Mouse (Mus musculus): ENCODE data around the gene Med21. TPM values are rescaled to one million over a fixed set of nuclear protein-coding genes. Genes with fewer than 3 reads are reported as not detected.

The Med21 gene
- polyA plus RNA-seq, 1 experiment from 2014 or later: 153 TPM

DNA sequence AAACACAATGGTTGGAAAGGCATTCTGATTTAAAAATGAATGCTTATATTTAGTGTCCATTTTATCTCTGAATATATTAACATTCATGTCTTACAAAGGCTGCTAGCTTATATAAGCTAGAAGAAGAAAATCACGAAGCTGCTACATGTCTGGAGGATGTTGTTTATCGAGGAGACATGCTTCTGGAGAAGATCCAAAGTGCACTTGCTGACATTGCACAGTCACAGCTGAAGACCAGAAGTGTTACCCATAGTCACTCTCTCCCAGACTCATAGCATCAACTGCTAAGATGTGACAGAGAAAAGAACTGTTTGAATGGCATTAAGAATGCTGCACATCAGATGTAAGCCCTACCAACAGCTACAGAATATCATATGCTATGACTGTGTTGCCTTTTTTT is 7.7 kb downstream of the Med21 start:
- no peak for TF ChIP-seq CTCF (IDR thresholded peaks at IDR 0.05; ENCODE audit: low read depth)
- ATAC-seq (replicated peaks; ENCODE audit: low FRiP score, low read depth) (no peak), DNase-seq (ENCODE audit: low spot score) (no peak)
- H3K4me2 ChIP-seq (ENCODE audit: low read length): no peak overlapping the region
- no peaks in the 10 kb centered on the region for H3K27me3 ChIP-seq (ENCODE audit: insufficient read depth, low read length)
- H3K27ac ChIP-seq: no peak overlapping the region
- H3K9me3 ChIP-seq (replicated peaks; ENCODE audit: low read length): no peaks in the 10 kb centered on the region
- no peak overlapping the region for H3K4me3 ChIP-seq (replicated peaks; ENCODE audit: low read depth, low read length)
- H3K4me1 ChIP-seq (replicated peaks; ENCODE audit: insufficient read depth, low read length): no peaks in the 10 kb centered on the region
- H3K9ac ChIP-seq (ENCODE audit: low read depth, low read length): no peak overlapping the region
- H3K36me3 ChIP-seq (ENCODE audit: insufficient read depth, low read length): 0 out of 2 replicates have a peak, but pooled peaks cover 3% of the 10 kb centered on the region
- WGBS: 68% methylated on average over 2 of the region's 2 CpGs

DNA sequence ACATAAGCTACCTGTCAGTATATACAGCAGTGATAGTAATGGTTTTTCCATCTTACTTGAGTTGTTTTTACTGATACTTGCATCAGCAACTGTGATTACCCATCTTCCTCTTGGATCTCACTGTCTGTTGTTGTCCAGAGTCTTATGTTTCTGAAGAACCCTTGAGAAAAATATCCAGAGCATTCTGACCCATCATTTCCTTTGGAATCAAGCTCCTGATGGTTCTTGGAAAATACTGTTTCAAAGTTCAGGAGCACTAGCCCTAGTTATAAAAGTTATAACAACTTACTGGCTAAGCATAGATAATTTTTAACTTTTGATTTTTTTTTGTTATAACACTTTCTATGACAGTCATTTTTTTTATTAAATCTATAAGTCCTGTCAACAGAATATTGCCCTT is 9.1 kb downstream of the Med21 start:
- ATAC-seq (replicated peaks; ENCODE audit: low FRiP score, low read depth): no peak
- Histone ChIP-seq H3K4me1 (replicated peaks; ENCODE audit: insufficient read depth, low read length) (no peaks in the 10 kb centered on the region), H3K27ac (no peak overlapping the region), H3K4me3 (replicated peaks; ENCODE audit: low read depth, low read length) (no peak overlapping the region), H3K9ac (ENCODE audit: low read depth, low read length) (no peak overlapping the region), H3K36me3 (ENCODE audit: insufficient read depth, low read length) (0 out of 2 replicates have a peak, but pooled peaks cover 3% of the 10 kb centered on the region), H3K9me3 (replicated peaks; ENCODE audit: low read length) (no peaks in the 10 kb centered on the region), H3K4me2 (ENCODE audit: low read length) (no peak overlapping the region), H3K27me3 (ENCODE audit: insufficient read depth, low read length) (no peaks in the 10 kb centered on the region)
- no peak for TF ChIP-seq CTCF (IDR thresholded peaks at IDR 0.05; ENCODE audit: low read depth)
- no peak for DNase-seq (ENCODE audit: low spot score)

DNA sequence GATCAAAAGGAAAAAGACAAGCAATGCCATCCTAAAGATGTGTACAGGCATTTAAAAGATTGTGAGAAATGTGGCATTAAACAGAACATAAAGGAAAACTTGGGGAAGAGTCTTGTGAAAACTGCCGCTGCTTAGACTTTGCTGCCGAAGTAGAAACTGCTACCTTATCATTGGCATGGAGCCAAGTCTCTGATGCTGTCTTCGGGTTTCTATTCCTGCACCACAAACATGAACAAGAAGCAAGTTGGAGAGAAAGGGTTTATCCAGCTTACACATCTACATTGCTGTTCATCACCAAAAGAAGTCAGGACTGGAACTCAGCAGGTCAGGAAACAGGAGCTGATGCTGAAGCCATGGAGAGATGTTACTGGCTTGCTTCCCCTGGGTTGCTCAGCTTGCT is 10.8 kb downstream of the Med21 start:
- H3K9me3 ChIP-seq (replicated peaks; ENCODE audit: low read length): no peaks in the 10 kb centered on the region
- 0 out of 2 replicates have a peak, but pooled peaks cover 3% of the 10 kb centered on the region for H3K36me3 ChIP-seq (ENCODE audit: insufficient read depth, low read length)
- no peak overlapping the region for H3K27ac ChIP-seq
- ATAC-seq (replicated peaks; ENCODE audit: low FRiP score, low read depth): no peak
- H3K9ac ChIP-seq (ENCODE audit: low read depth, low read length): no peak overlapping the region
- H3K4me1 ChIP-seq (replicated peaks; ENCODE audit: insufficient read depth, low read length): no peaks in the 10 kb centered on the region
- WGBS: 59% methylated on average over 3 of the region's 3 CpGs
- no peaks in the 10 kb centered on the region for H3K27me3 ChIP-seq (ENCODE audit: insufficient read depth, low read length)
- no peak overlapping the region for H3K4me3 ChIP-seq (replicated peaks; ENCODE audit: low read depth, low read length)
- DNase-seq (ENCODE audit: low spot score): no peak
- no peak overlapping the region for H3K4me2 ChIP-seq (ENCODE audit: low read length)
- TF ChIP-seq CTCF (IDR thresholded peaks at IDR 0.05; ENCODE audit: low read depth): no peak

DNA sequence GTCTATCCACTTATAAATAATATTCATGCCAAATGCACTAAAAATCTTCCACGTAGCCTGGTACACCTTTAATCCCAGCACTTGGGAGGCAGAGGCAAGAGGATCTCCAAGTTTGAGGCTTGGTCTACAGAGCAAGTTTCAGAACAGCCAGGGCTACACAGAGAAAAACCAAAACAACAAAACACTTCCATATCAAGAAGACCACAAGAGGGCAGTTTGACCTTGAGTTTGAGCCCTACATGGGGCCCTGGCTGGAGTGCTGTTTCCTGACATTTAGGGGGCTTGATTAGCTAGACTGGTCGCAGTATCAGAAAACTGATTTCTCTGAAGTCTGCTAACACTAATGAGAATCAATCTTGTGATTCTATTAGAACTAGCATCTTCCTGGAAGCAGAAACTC is 18.2 kb downstream of the Med21 start:
- Histone ChIP-seq H3K27me3 (ENCODE audit: insufficient read depth, low read length) (no peaks in the 10 kb centered on the region), H3K9me3 (replicated peaks; ENCODE audit: low read length) (no peaks in the 10 kb centered on the region), H3K36me3 (ENCODE audit: insufficient read depth, low read length) (no peaks in the 10 kb centered on the region), H3K27ac (no peak overlapping the region), H3K4me3 (replicated peaks; ENCODE audit: low read depth, low read length) (no peak overlapping the region), H3K4me1 (replicated peaks; ENCODE audit: insufficient read depth, low read length) (no peaks in the 10 kb centered on the region), H3K9ac (ENCODE audit: low read depth, low read length) (no peak overlapping the region), H3K4me2 (ENCODE audit: low read length) (no peak overlapping the region)
- 49% methylated on average over 2 of the region's 2 CpGs for WGBS
- peak; percentile 67 for TF ChIP-seq CTCF (IDR thresholded peaks at IDR 0.05; ENCODE audit: low read depth)
- peak; percentile 57 for DNase-seq (ENCODE audit: low spot score)
- ATAC-seq (replicated peaks; ENCODE audit: low FRiP score, low read depth): no peak

DNA sequence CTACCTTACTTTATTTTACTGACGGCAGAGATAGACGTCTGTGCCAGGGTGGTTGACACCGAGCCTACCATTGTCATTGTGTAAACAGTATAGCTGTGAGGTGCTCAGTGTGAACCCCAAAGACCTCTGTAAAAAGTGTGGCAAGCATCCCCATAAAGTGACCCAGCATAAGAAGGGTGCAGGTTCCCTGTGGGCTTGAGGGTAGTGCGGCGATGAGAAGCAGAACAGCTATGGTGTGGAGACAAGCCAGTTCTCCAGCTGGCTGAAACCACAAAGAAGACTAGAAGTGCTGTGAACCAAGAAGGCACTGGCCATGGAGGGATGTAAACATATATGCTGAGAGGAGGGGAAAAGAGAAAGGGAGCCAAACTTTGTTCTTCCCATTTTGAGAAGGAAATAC is 19.3 kb downstream of the Med21 start:
- no peak overlapping the region for H3K27ac ChIP-seq
- H3K4me3 ChIP-seq (replicated peaks; ENCODE audit: low read depth, low read length): no peak overlapping the region
- no peak for TF ChIP-seq CTCF (IDR thresholded peaks at IDR 0.05; ENCODE audit: low read depth)
- DNase-seq (ENCODE audit: low spot score) (no peak), ATAC-seq (replicated peaks; ENCODE audit: low FRiP score, low read depth) (no peak)
- no peak overlapping the region for H3K4me2 ChIP-seq (ENCODE audit: low read length)
- H3K4me1 ChIP-seq (replicated peaks; ENCODE audit: insufficient read depth, low read length): no peaks in the 10 kb centered on the region
- no peak overlapping the region for H3K9ac ChIP-seq (ENCODE audit: low read depth, low read length)
- 76% methylated on average over 5 of the region's 5 CpGs for WGBS
- H3K36me3 ChIP-seq (ENCODE audit: insufficient read depth, low read length): no peaks in the 10 kb centered on the region
- no peaks in the 10 kb centered on the region for H3K9me3 ChIP-seq (replicated peaks; ENCODE audit: low read length)
- no peaks in the 10 kb centered on the region for H3K27me3 ChIP-seq (ENCODE audit: insufficient read depth, low read length)

DNA sequence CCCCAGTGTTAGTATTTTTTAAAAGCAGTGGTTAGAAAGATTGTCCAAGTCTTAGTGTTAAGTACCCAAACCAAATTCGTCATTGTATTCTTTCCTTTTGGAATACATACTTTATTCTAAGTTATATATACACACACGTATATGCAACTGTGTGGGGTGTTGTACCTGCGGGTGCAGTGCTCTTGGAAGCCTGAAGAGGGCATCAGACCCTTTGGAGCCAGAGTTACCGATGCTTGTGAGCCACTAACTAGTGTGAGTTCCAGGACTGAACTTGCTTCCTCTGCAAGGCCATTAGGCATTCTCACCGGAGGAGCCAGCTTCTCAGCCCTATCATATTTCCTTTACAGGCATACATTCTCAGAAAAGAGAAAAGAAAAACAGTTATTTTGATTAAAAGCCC is 20.3 kb downstream of the Med21 start:
- DNase-seq (ENCODE audit: low spot score): peak; percentile 64
- Histone ChIP-seq H3K4me3 (replicated peaks; ENCODE audit: low read depth, low read length) (no peak overlapping the region), H3K4me1 (replicated peaks; ENCODE audit: insufficient read depth, low read length) (no peaks in the 10 kb centered on the region), H3K27me3 (ENCODE audit: insufficient read depth, low read length) (no peaks in the 10 kb centered on the region), H3K9me3 (replicated peaks; ENCODE audit: low read length) (no peaks in the 10 kb centered on the region), H3K27ac (no peak overlapping the region), H3K4me2 (ENCODE audit: low read length) (no peak overlapping the region), H3K36me3 (ENCODE audit: insufficient read depth, low read length) (no peaks in the 10 kb centered on the region), H3K9ac (ENCODE audit: low read depth, low read length) (no peak overlapping the region)
- 22% methylated on average over 5 of the region's 5 CpGs for WGBS
- peak; percentile 77 for TF ChIP-seq CTCF (IDR thresholded peaks at IDR 0.05; ENCODE audit: low read depth)
- no peak for ATAC-seq (replicated peaks; ENCODE audit: low FRiP score, low read depth)

DNA sequence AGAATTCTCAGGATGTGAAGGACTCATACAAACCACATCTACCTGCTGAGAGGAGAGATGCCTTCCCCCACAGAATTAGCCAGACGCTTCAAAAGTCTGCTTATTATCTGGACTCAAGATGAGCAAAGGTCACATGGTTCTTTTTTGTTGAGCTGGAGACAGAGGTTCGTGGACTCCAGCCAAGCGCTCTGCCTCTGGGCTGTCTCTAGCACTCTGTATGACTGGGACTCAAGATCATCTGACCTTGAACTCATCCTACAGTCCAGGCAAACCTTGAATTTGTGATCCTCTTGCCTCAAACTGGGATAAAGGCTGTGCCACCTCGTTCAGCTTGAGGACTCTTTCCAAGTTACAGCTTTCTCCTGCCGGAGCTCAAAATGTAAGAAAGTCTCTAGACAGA is 21.8 kb downstream of the Med21 start:
- Histone ChIP-seq H3K4me2 (ENCODE audit: low read length) (no peak overlapping the region), H3K27me3 (ENCODE audit: insufficient read depth, low read length) (no peaks in the 10 kb centered on the region), H3K4me1 (replicated peaks; ENCODE audit: insufficient read depth, low read length) (no peaks in the 10 kb centered on the region), H3K4me3 (replicated peaks; ENCODE audit: low read depth, low read length) (no peak overlapping the region), H3K9ac (ENCODE audit: low read depth, low read length) (no peak overlapping the region), H3K27ac (no peak overlapping the region), H3K9me3 (replicated peaks; ENCODE audit: low read length) (no peaks in the 10 kb centered on the region), H3K36me3 (ENCODE audit: insufficient read depth, low read length) (no peaks in the 10 kb centered on the region)
- TF ChIP-seq CTCF (IDR thresholded peaks at IDR 0.05; ENCODE audit: low read depth): no peak
- WGBS: 68% methylated on average over 5 of the region's 5 CpGs
- DNase-seq (ENCODE audit: low spot score) (no peak), ATAC-seq (replicated peaks; ENCODE audit: low FRiP score, low read depth) (no peak)
